Mouse (Mus musculus) cortical plate, adult 2 months (tissue): ENCODE results near the gene Gm36864.
A peak's percentile ranks its signal among the peaks of the same experiment; 100 is the strongest.

Source experiments
- CTCF ChIP-seq: fragments of 200-500 bp; IDR thresholded peaks from 2 replicates; pipeline ENCODE4 v1.5.1; 2011; ENCODE audit warnings: mild to moderate bottlenecking, control low read depth, low read length; ENCODE audit not compliant: insufficient read depth; ENCODE audit errors: extremely low read depth
- POLR2A ChIP-seq: fragments of 200-500 bp; IDR thresholded peaks from 2 replicates; pipeline ENCODE4 v1.6.1; 2011; ENCODE audit warnings: mild to moderate bottlenecking, low read length, control low read depth; ENCODE audit not compliant: insufficient read depth; ENCODE audit errors: extremely low read depth

DNA sequence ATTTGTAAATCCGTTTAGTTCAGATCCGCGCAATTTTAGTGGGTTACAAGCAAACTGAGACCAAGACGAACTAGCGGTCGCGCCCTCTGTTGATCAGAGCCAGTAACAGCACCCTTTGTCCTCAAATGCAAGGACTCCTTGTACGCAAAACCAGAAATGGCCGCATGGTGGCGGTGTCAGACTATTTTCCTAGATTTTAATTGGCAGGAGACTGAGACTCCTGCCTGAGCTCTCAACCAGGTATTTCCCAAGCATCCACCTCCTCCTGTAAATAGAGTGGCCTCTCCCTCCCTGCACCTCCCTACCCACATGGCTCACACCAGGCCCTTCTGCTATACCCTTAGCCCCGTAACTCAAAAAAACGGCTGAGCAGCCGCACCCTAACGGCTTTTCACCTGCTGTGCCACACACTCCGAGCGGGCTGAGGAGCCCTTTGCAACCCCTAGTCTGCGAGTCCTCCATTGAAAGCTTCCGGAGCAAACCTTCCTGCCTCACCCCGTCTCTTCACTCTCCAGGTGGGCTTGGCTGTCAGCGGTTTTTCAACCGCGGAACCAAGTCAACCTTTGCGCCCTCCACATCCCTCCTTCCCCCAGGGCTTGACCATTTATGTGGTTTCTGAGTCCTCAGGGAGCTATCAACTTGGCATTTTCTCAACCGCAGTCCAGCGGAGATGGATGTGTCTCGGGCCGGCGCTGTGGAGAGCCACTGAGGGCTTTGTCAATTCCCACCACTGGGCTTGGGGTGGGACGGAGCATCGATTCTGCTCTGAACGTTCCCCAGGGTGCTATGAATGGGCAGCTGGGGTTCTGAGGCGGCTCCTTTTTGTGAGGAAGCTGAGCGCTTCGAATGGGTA, 27.0 kb downstream of the Gm36864 start:
- no peak for TF ChIP-seq POLR2A
- TF ChIP-seq CTCF: peak; percentile 97
